Mouse (Mus musculus) MEL-GATA-1-ER (cell line): ENCODE measurements around the gene Rasal3.

ENCODE experiments used
- DNase-seq: peaks from one replicate; pipeline ENCODE4 v3.0.0-alpha.2; 2012; ENCODE audit warnings: low read depth; ENCODE audit errors: extremely low read depth

The Rasal3 gene

GRCm38 (mm10) chr17:32403417-32403816, at the start of gene Rasal3:
Rasal3 (minus strand) TSS chr17:32403583.
- DNase-seq, result no peak

- DNase-seq, result peak; percentile 8
These were observed 49.1 kb upstream of the Rasal3 start, which contains the start of gene Cyp4f39 for GRCm38 (mm10) chr17:32452482-32452881. Cyp4f39 (plus strand) TSS chr17:32452723.

- DNase-seq, result no peak
These were observed 47.6 kb upstream of the Rasal3 start for GRCm38 (mm10) chr17:32450844-32451537.

GRCm38 (mm10) chr17:32449042-32449441, 45.7 kb upstream of the Rasal3 start:
- DNase-seq, result no peak

GRCm38 (mm10) chr17:32447195-32447594, 43.8 kb upstream of the Rasal3 start:
- no peak for DNase-seq

GRCm38 (mm10) chr17:32445016-32445415, 41.6 kb upstream of the Rasal3 start:
- DNase-seq, result no peak

- DNase-seq, result no peak
These were observed 39.9 kb upstream of the Rasal3 start for GRCm38 (mm10) chr17:32443245-32443644.

GRCm38 (mm10) chr17:32437106-32437505, 33.7 kb upstream of the Rasal3 start:
- no peak for DNase-seq

- no peak for DNase-seq
These were observed 31.8 kb upstream of the Rasal3 start for GRCm38 (mm10) chr17:32435151-32435550.

GRCm38 (mm10) chr17:32434324-32434723, 30.9 kb upstream of the Rasal3 start:
- no peak for DNase-seq

- no peak for DNase-seq
These were observed 28.6 kb upstream of the Rasal3 start for GRCm38 (mm10) chr17:32431972-32432371.

GRCm38 (mm10) chr17:32426610-32427009, 23.2 kb upstream of the Rasal3 start:
- DNase-seq, result no peak

- DNase-seq, result peak; percentile 74
These were observed 20.7 kb upstream of the Rasal3 start, which contains the start of gene Pglyrp2 for GRCm38 (mm10) chr17:32424034-32424433. Pglyrp2 (minus strand) TSS chr17:32424167.

- no peak for DNase-seq
These were observed 17.4 kb upstream of the Rasal3 start for GRCm38 (mm10) chr17:32420781-32421180.

- no peak for DNase-seq
These were observed 16.6 kb upstream of the Rasal3 start for GRCm38 (mm10) chr17:32419989-32420388.

- no peak for DNase-seq
These were observed 13.4 kb upstream of the Rasal3 start for GRCm38 (mm10) chr17:32416771-32417170.

- DNase-seq, result no peak
These were observed 12.1 kb upstream of the Rasal3 start for GRCm38 (mm10) chr17:32415417-32416020.

GRCm38 (mm10) chr17:32411898-32412297, 8.5 kb upstream of the Rasal3 start:
- no peak for DNase-seq

GRCm38 (mm10) chr17:32402779-32403157, 615 bp downstream of the Rasal3 start:
- no peak for DNase-seq

- DNase-seq, result no peak
These were observed 1.2 kb downstream of the Rasal3 start for GRCm38 (mm10) chr17:32402011-32402778.

- no peak for DNase-seq
These were observed 7.1 kb downstream of the Rasal3 start for GRCm38 (mm10) chr17:32396266-32396665.

GRCm38 (mm10) chr17:32393944-32394343, 9.4 kb downstream of the Rasal3 start:
- DNase-seq, result no peak
